Mouse (Mus musculus) neural tube, embryonic 14.5 days (tissue): Measurements from ENCODE around the gene Tnfsf15. TPM values are rescaled to one million over a fixed set of nuclear protein-coding genes. Genes with fewer than 3 reads are reported as not detected.

Experiments used
- ATAC-seq: fragments of 200-750 bp; cut with Nextera tagmentation; 2 replicates; pipeline ENCODE4 v1.8.0; 2017; ENCODE audit warnings: low read depth, mild to moderate bottlenecking, moderate TSS enrichment, moderate library complexity
- H3K27ac ChIP-seq: fragments of 300-500 bp; sonication (generic); 2 replicates; pipeline ENCODE4 v1.5.1; 2014; ENCODE audit warnings: low read depth, mild to moderate bottlenecking, control low read depth, low read length, moderate library complexity, mixed read lengths
- H3K27me3 ChIP-seq: fragments of 300-500 bp; sonication (generic); 2 replicates; pipeline ENCODE4 v1.6.1; 2014; ENCODE audit warnings: low read length; ENCODE audit not compliant: control insufficient read depth, insufficient read depth
- H3K36me3 ChIP-seq: fragments of 300-500 bp; sonication (generic); 2 replicates; pipeline ENCODE4 v1.6.1; 2014; ENCODE audit warnings: low read length, mixed read lengths; ENCODE audit not compliant: control insufficient read depth, insufficient read depth
- H3K4me1 ChIP-seq: fragments of 300-500 bp; sonication (generic); 2 replicates; pipeline ENCODE4 v1.6.1; 2014; ENCODE audit warnings: low read length; ENCODE audit not compliant: control insufficient read depth, insufficient read depth
- H3K4me2 ChIP-seq: fragments of 300-500 bp; sonication (generic); 2 replicates; pipeline ENCODE4 v1.6.1; 2014; ENCODE audit warnings: mild to moderate bottlenecking, low read depth, low read length, control low read depth
- H3K4me3 ChIP-seq: fragments of 300-500 bp; sonication (generic); 2 replicates; pipeline ENCODE4 v1.5.1; 2014; ENCODE audit warnings: low read depth, low read length, control low read depth, mixed read lengths
- H3K9ac ChIP-seq: fragments of 300-500 bp; sonication (generic); replicated peaks from 2 replicates; pipeline ENCODE4 v1.6.1; 2014; ENCODE audit warnings: low read depth, mild to moderate bottlenecking, control low read depth, low read length, mixed read lengths
- H3K9me3 ChIP-seq: fragments of 300-500 bp; sonication (generic); 2 replicates; pipeline ENCODE4 v1.6.1; 2016; ENCODE audit warnings: low read length; ENCODE audit not compliant: control insufficient read depth
- WGBS: fragments of 180-500 bp; shearing (Covaris S2); extraction: QIAGEN DNeasy Blood & Tissue Kit; methylation state at CpG from one replicate; pipeline ENCODE4 v1.1.7; 2014; 5-methylcytosine and 5-hydroxymethylcytosine counted together
- polyA plus RNA-seq: library from polyadenylated mRNA; unstranded; fragments of >200 nt; fragmentation: Nextera tagmentation; extraction: Ambion mirVana; gene quantifications from 2 replicates; pipeline ENCODE4 v1.2.1, GENCODE M21; 2014

Gene Tnfsf15
- polyA plus RNA-seq, 1 experiment from 2014 or later, result not detected

GRCm38 (mm10) chr4:63702006-63702704 lies 42.8 kb downstream of the Tnfsf15 start:
- Histone ChIP-seq H3K9ac (no peak overlapping the region), H3K36me3 (no peaks in the 10 kb centered on the region), H3K4me2 (no peak overlapping the region), H3K4me3 (no peak overlapping the region), H3K27ac (no peak overlapping the region), H3K27me3 (no peaks in the 10 kb centered on the region), H3K9me3 (no peaks in the 10 kb centered on the region), H3K4me1 (no peaks in the 10 kb centered on the region)
- ATAC-seq, result no peak
- 90% methylated on average over 4 of the region's 4 CpGs for WGBS

- 73% methylated on average over 3 of the region's 3 CpGs for WGBS
- no peaks in the 10 kb centered on the region for H3K27me3 ChIP-seq
- H3K27ac ChIP-seq, result no peak overlapping the region
- no peak overlapping the region for H3K4me3 ChIP-seq
- no peaks in the 10 kb centered on the region for H3K4me1 ChIP-seq
- no peak overlapping the region for H3K4me2 ChIP-seq
- no peaks in the 10 kb centered on the region for H3K9me3 ChIP-seq
- H3K36me3 ChIP-seq, result no peaks in the 10 kb centered on the region
- no peak overlapping the region for H3K9ac ChIP-seq
- no peak for ATAC-seq
Observed at GRCm38 (mm10) chr4:63699749-63700148, 45.2 kb downstream of the Tnfsf15 start.

- Histone ChIP-seq H3K4me1 (no peaks in the 10 kb centered on the region), H3K27ac (no peak overlapping the region), H3K27me3 (no peaks in the 10 kb centered on the region), H3K9me3 (no peaks in the 10 kb centered on the region), H3K4me2 (no peak overlapping the region), H3K36me3 (no peaks in the 10 kb centered on the region), H3K4me3 (no peak overlapping the region), H3K9ac (no peak overlapping the region)
- ATAC-seq, result no peak
- 93% methylated on average over 4 of the region's 4 CpGs for WGBS
Observed at GRCm38 (mm10) chr4:63696921-63697320, 48.0 kb downstream of the Tnfsf15 start.

- H3K4me2 ChIP-seq, result no peak overlapping the region
- no peaks in the 10 kb centered on the region for H3K27me3 ChIP-seq
- H3K4me1 ChIP-seq, result no peaks in the 10 kb centered on the region
- no peak overlapping the region for H3K4me3 ChIP-seq
- H3K9me3 ChIP-seq, result no peaks in the 10 kb centered on the region
- no peak overlapping the region for H3K9ac ChIP-seq
- ATAC-seq, result no peak
- no peak overlapping the region for H3K27ac ChIP-seq
- no peaks in the 10 kb centered on the region for H3K36me3 ChIP-seq
Observed at GRCm38 (mm10) chr4:63692351-63692750, 52.6 kb downstream of the Tnfsf15 start.

GRCm38 (mm10) chr4:63687429-63687828 lies 57.5 kb downstream of the Tnfsf15 start:
- no peaks in the 10 kb centered on the region for H3K4me1 ChIP-seq
- H3K4me3 ChIP-seq, result no peak overlapping the region
- WGBS, result 87% methylated on average over 8 of the region's 8 CpGs
- H3K4me2 ChIP-seq, result no peak overlapping the region
- H3K36me3 ChIP-seq, result no peaks in the 10 kb centered on the region
- no peaks in the 10 kb centered on the region for H3K9me3 ChIP-seq
- H3K9ac ChIP-seq, result no peak overlapping the region
- no peaks in the 10 kb centered on the region for H3K27me3 ChIP-seq
- ATAC-seq, result no peak
- no peak overlapping the region for H3K27ac ChIP-seq

- no peak overlapping the region for H3K27ac ChIP-seq
- no peak overlapping the region for H3K4me3 ChIP-seq
- no peak overlapping the region for H3K9ac ChIP-seq
- H3K27me3 ChIP-seq, result no peaks in the 10 kb centered on the region
- H3K9me3 ChIP-seq, result no peaks in the 10 kb centered on the region
- ATAC-seq, result no peak
- H3K36me3 ChIP-seq, result no peaks in the 10 kb centered on the region
- H3K4me1 ChIP-seq, result no peaks in the 10 kb centered on the region
- no peak overlapping the region for H3K4me2 ChIP-seq
Observed at GRCm38 (mm10) chr4:63686157-63686556, 58.8 kb downstream of the Tnfsf15 start.

- H3K4me3 ChIP-seq, result no peak overlapping the region
- no peak overlapping the region for H3K27ac ChIP-seq
- no peaks in the 10 kb centered on the region for H3K4me1 ChIP-seq
- no peak overlapping the region for H3K4me2 ChIP-seq
- H3K9ac ChIP-seq, result no peak overlapping the region
- no peak for ATAC-seq
- H3K36me3 ChIP-seq, result no peaks in the 10 kb centered on the region
- H3K27me3 ChIP-seq, result no peaks in the 10 kb centered on the region
- H3K9me3 ChIP-seq, result no peaks in the 10 kb centered on the region
- WGBS, result 48% methylated on average over 4 of the region's 4 CpGs
Observed at GRCm38 (mm10) chr4:63685253-63685525, 59.7 kb downstream of the Tnfsf15 start.

- Histone ChIP-seq H3K4me3 (no peak overlapping the region), H3K36me3 (no peaks in the 10 kb centered on the region), H3K4me2 (no peak overlapping the region), H3K27me3 (no peaks in the 10 kb centered on the region), H3K27ac (no peak overlapping the region), H3K9me3 (no peaks in the 10 kb centered on the region), H3K4me1 (no peaks in the 10 kb centered on the region), H3K9ac (no peak overlapping the region)
- ATAC-seq, result no peak
- WGBS, result 82% methylated on average over 10 of the region's 10 CpGs
Observed at GRCm38 (mm10) chr4:63684412-63685252, 60.3 kb downstream of the Tnfsf15 start.

- H3K36me3 ChIP-seq, result no peaks in the 10 kb centered on the region
- H3K9me3 ChIP-seq, result no peaks in the 10 kb centered on the region
- H3K9ac ChIP-seq, result no peak overlapping the region
- H3K4me2 ChIP-seq, result no peak overlapping the region
- no peak overlapping the region for H3K4me3 ChIP-seq
- H3K27ac ChIP-seq, result no peak overlapping the region
- H3K27me3 ChIP-seq, result no peaks in the 10 kb centered on the region
- 91% methylated on average over 6 of the region's 6 CpGs for WGBS
- no peaks in the 10 kb centered on the region for H3K4me1 ChIP-seq
- ATAC-seq, result no peak
Observed at GRCm38 (mm10) chr4:63683716-63684115, 61.2 kb downstream of the Tnfsf15 start.
